Mouse (Mus musculus) liver, embryonic 14.5 days (tissue): ENCODE measurements around the gene Kdm5b.

Experiments used
- CTCF ChIP-seq: IDR thresholded peaks from 2 replicates; pipeline ENCODE4 v1.5.1; 2016; ENCODE audit warnings: antibody characterized with exemption, low read depth, control low read depth
- EP300 ChIP-seq: IDR thresholded peaks from 2 replicates; pipeline ENCODE4 v1.6.1; 2016; ENCODE audit warnings: antibody characterized with exemption, low read depth

- TF ChIP-seq EP300 (no peak), CTCF (no peak)
Measured at GRCm38 (mm10) chr1:134567511-134567910, 7.5 kb downstream of the Kdm5b start.
